Mouse (Mus musculus) frontal cortex, adult 2 months (tissue): ENCODE measurements around the gene Smarcd1. TPM values are rescaled to one million over a fixed set of nuclear protein-coding genes. Genes with fewer than 3 reads are reported as not detected.

Source experiments
- DNase-seq, 2 experiments: peaks; one replicate each; pipeline ENCODE4 v3.0.0; 2022; ENCODE audit warnings: low spot score in 1 of 2; ENCODE audit errors: extremely low spot score in 1 of 2
- polyA plus RNA-seq: library from polyadenylated mRNA; depleted of rRNA; stranded (reverse); fragments of >200 nt; gene quantifications from 2 replicates; pipeline ENCODE4 v1.2.3, GENCODE M21; 2012

The Smarcd1 gene
- polyA plus RNA-seq, 1 experiment = 189 TPM

- no peak for DNase-seq
Measured at GRCm38 (mm10) chr15:99712666-99713559, 11.0 kb downstream of the Smarcd1 start.

GRCm38 (mm10) chr15:99713569-99713968 is 11.6 kb downstream of the Smarcd1 start:
- no peak for DNase-seq

- no peak for DNase-seq
Measured at GRCm38 (mm10) chr15:99714206-99714605, 12.3 kb downstream of the Smarcd1 start.

GRCm38 (mm10) chr15:99714858-99715257 is 12.9 kb downstream of the Smarcd1 start:
- DNase-seq = peak; percentile 83 to 96

GRCm38 (mm10) chr15:99715361-99715865 is 13.5 kb downstream of the Smarcd1 start:
- peak in 1 of 2 experiments; percentile 76 for DNase-seq

GRCm38 (mm10) chr15:99715982-99716746 is 14.2 kb downstream of the Smarcd1 start:
- DNase-seq = peak in 1 of 2 experiments; percentile 57

- DNase-seq = peak in 1 of 2 experiments; percentile 68
Measured at GRCm38 (mm10) chr15:99716814-99717213, 14.9 kb downstream of the Smarcd1 start.

- DNase-seq = peak in 1 of 2 experiments; percentile 80
Measured at GRCm38 (mm10) chr15:99717386-99718334, 15.7 kb downstream of the Smarcd1 start, which contains the start of gene Gpd1. Gpd1 (plus strand) TSS chr15:99717515.

GRCm38 (mm10) chr15:99718461-99719021 is 16.6 kb downstream of the Smarcd1 start:
- DNase-seq = no peak

GRCm38 (mm10) chr15:99719865-99720264 is 17.9 kb downstream of the Smarcd1 start:
- DNase-seq = no peak

GRCm38 (mm10) chr15:99721921-99722743 is 20.2 kb downstream of the Smarcd1 start:
- DNase-seq = no peak

GRCm38 (mm10) chr15:99723120-99723514 is 21.2 kb downstream of the Smarcd1 start:
- no peak for DNase-seq

GRCm38 (mm10) chr15:99723515-99724291 is 21.8 kb downstream of the Smarcd1 start:
- peak in 1 of 2 experiments; percentile 71 for DNase-seq

- DNase-seq = peak in 1 of 2 experiments; percentile 76
Measured at GRCm38 (mm10) chr15:99724292-99725021, 22.5 kb downstream of the Smarcd1 start.

- peak; percentile 98 to 99 for DNase-seq
Measured at GRCm38 (mm10) chr15:99725341-99726155, 23.6 kb downstream of the Smarcd1 start, which contains the start of gene Cox14. Cox14 (plus strand) TSS chr15:99725618.

- no peak for DNase-seq
Measured at GRCm38 (mm10) chr15:99726549-99726948, 24.6 kb downstream of the Smarcd1 start.
